Mouse (Mus musculus) stomach, embryonic 16.5 days (tissue): ENCODE results near the gene Traf1. TPM values are rescaled to one million over a fixed set of nuclear protein-coding genes. Genes with fewer than 3 reads are reported as not detected.
A peak's percentile ranks its signal among the peaks of the same experiment; 100 is the strongest.

Experiments
- ATAC-seq: fragments of 200-750 bp; cut with Nextera tagmentation; 2 replicates; pipeline ENCODE4 v1.8.0; 2017; ENCODE audit warnings: moderate number of reproducible peaks, moderate TSS enrichment; ENCODE audit not compliant: insufficient read depth, low FRiP score
- H3K27ac ChIP-seq: fragments of 300-500 bp; sonication (generic); 2 replicates; pipeline ENCODE4 v1.5.1; 2014; ENCODE audit warnings: low read length
- H3K27me3 ChIP-seq: fragments of 300-500 bp; sonication (generic); 2 replicates; pipeline ENCODE4 v1.6.1; 2014; ENCODE audit warnings: low read length, control low read depth, mixed read lengths; ENCODE audit not compliant: control insufficient read depth, insufficient read depth
- H3K36me3 ChIP-seq: fragments of 300-500 bp; sonication (generic); 2 replicates; pipeline ENCODE4 v1.6.1; 2014; ENCODE audit warnings: low read length; ENCODE audit not compliant: control insufficient read depth, insufficient read depth
- H3K4me1 ChIP-seq: fragments of 300-500 bp; sonication (generic); 2 replicates; pipeline ENCODE4 v1.6.1; 2014; ENCODE audit warnings: low read length, control low read depth, mixed read lengths; ENCODE audit not compliant: control insufficient read depth, insufficient read depth
- H3K4me2 ChIP-seq: fragments of 300-500 bp; sonication (generic); 2 replicates; pipeline ENCODE4 v1.6.1; 2014; ENCODE audit warnings: low read depth, low read length, mixed read lengths
- H3K4me3 ChIP-seq: fragments of 300-500 bp; sonication (generic); replicated peaks from 2 replicates; pipeline ENCODE4 v1.5.1; 2014; ENCODE audit warnings: mild to moderate bottlenecking, low read length
- H3K9ac ChIP-seq: fragments of 300-500 bp; sonication (generic); 2 replicates; pipeline ENCODE4 v1.6.1; 2014; ENCODE audit warnings: low read length
- H3K9me3 ChIP-seq: fragments of 300-500 bp; sonication (generic); replicated peaks from 2 replicates; pipeline ENCODE4 v1.6.1; 2016; ENCODE audit warnings: low read length, control low read depth; ENCODE audit not compliant: control insufficient read depth
- WGBS: fragments of 180-500 bp; shearing (Covaris S2); extraction: QIAGEN DNeasy Blood & Tissue Kit; methylation state at CpG from one replicate; pipeline ENCODE4 v1.1.7; 2014; 5-methylcytosine and 5-hydroxymethylcytosine counted together
- polyA plus RNA-seq: library from polyadenylated mRNA; unstranded; fragments of >200 nt; fragmentation: Nextera tagmentation; extraction: Ambion mirVana; gene quantifications from 2 replicates; pipeline ENCODE4 v1.2.1, GENCODE M21; 2015

The Traf1 gene
- polyA plus RNA-seq, 1 experiment from 2014 or later = 6.2 TPM

DNA sequence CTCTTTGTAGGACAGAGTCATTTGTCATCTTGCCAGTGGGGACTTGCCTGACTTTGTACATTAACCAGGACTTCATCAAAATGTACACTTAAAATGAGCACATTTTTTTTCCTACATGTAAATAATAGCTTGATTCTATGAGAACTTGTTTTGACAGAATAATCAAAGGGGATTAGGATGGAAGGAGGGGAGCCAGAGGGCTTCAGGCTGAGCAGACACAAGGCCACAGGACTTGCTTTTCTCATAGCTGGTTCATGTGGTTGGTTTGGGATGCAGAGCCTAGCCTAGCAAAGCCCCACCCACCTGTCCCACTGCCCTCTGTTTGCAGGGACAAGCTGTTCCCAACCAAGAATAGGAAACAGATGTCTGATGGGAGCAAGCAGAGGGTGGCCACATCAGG is 10.1 kb downstream of the Traf1 start:
- Histone ChIP-seq H3K27me3 (no peaks in the 10 kb centered on the region), H3K4me2 (no peak overlapping the region), H3K4me1 (peaks cover 12% of the 10 kb centered on the region), H3K9me3 (no peaks in the 10 kb centered on the region), H3K36me3 (no peaks in the 10 kb centered on the region), H3K9ac (no peak overlapping the region), H3K4me3 (no peak overlapping the region), H3K27ac (no peak overlapping the region)
- peak; percentile 78 for ATAC-seq

DNA sequence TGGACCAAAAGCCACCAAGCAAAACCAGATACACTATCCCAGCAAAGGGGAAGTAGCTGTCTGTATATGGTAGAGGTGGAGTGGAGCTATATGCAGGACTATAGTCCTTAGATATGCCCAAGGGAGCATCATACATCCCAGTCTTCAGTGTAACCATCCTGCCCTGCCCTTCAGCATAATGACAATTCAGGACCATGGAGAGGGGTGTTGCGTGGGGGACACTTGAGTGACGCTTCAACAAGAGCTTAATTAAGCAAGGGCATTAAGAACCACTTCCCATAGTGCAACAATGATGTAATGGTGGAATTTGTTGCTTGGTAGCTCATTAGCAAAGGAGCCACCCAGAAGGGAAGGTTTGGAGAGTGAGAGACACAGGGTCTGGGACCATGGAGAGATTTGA is 12.9 kb downstream of the Traf1 start:
- Histone ChIP-seq H3K36me3 (no peaks in the 10 kb centered on the region), H3K27ac (no peak overlapping the region), H3K4me2 (no peak overlapping the region), H3K4me1 (peaks cover 12% of the 10 kb centered on the region), H3K4me3 (no peak overlapping the region), H3K9ac (no peak overlapping the region), H3K27me3 (no peaks in the 10 kb centered on the region), H3K9me3 (no peaks in the 10 kb centered on the region)
- ATAC-seq = no peak
- 24% methylated on average over 2 of the region's 2 CpGs for WGBS

DNA sequence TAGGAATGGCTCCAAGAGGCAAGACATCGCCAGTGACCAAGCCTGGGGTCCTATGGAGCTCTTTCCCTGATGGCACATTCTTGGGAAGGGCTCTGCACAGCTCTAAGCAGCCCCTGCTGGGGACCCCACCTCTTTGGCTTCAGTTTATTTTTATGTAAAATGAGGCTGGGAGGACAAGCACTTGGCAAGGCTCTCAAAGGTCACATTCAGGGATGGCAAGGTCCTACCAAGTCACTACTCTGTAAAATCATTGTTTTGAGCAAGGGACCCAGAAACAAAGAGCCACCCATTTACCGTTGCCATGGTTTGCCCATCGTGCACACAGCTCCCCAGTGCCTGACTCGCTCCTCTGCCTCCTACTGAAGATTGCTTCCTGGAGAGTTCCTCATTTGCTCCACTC is 15.5 kb downstream of the Traf1 start:
- ATAC-seq = no peak
- WGBS = 66% methylated on average over 4 of the region's 4 CpGs

DNA sequence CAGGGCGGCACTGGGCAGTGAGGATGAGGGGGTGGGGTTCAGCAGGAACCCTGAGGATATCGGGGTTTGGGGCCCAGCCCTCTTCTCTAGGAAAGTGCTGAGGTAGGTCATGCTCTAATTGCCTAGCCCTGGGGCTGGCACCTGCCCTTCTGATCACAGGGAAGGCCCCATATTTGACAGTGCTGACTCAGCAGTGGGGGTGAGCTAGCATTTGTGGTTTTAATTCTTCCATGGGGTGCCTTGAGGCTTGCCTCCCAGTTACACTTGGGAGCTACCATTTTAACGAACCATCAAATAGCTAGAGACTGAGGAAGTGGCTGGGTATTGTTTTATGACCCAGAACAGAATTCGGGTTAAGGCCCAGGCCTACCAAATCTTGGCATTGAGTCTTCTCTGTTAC is 16.0 kb downstream of the Traf1 start:
- 83% methylated on average over 4 of the region's 4 CpGs for WGBS
- Histone ChIP-seq H3K27ac (no peak overlapping the region), H3K27me3 (no peaks in the 10 kb centered on the region), H3K4me1 (no peaks in the 10 kb centered on the region), H3K9ac (no peak overlapping the region), H3K36me3 (no peaks in the 10 kb centered on the region), H3K9me3 (no peaks in the 10 kb centered on the region), H3K4me2 (no peak overlapping the region), H3K4me3 (no peak overlapping the region)
- ATAC-seq = no peak

More for the DNA sequence above, 15.5 kb downstream of the Traf1 start:
- no peak overlapping the region for H3K9ac ChIP-seq
- no peaks in the 10 kb centered on the region for H3K36me3 ChIP-seq
- no peak overlapping the region for H3K4me2 ChIP-seq
- H3K9me3 ChIP-seq = no peaks in the 10 kb centered on the region
- H3K4me1 ChIP-seq = peaks cover 2% of the 10 kb centered on the region; the same call in 1 of the 2 replicates
- no peaks in the 10 kb centered on the region for H3K27me3 ChIP-seq
- no peak overlapping the region for H3K27ac ChIP-seq
- no peak overlapping the region for H3K4me3 ChIP-seq

DNA sequence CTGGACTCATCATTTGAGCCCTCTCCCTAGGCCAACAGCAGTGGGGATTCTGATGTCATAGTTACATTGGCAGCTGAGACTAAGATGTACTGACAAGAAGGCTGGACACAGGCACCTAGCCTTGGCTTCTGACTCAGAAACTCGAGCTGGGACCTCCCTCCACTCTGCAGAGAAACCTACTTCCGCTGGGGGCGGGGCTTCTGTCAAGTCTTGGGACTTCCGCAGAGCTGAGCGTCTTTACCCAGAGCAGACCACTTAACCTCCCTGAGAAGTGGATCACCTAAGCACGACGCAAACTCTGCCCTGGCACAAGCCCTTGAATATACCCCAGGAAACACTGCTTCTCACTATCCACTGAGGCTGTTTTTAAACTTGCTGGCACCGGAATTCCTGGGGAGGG is 16.8 kb downstream of the Traf1 start:
- H3K4me3 ChIP-seq = no peak overlapping the region
- ATAC-seq = no peak
- no peak overlapping the region for H3K4me2 ChIP-seq
- no peaks in the 10 kb centered on the region for H3K4me1 ChIP-seq
- no peaks in the 10 kb centered on the region for H3K27me3 ChIP-seq
- H3K9ac ChIP-seq = no peak overlapping the region
- 13% methylated on average over 8 of the region's 8 CpGs for WGBS
- H3K36me3 ChIP-seq = no peaks in the 10 kb centered on the region
- no peaks in the 10 kb centered on the region for H3K9me3 ChIP-seq
- H3K27ac ChIP-seq = no peak overlapping the region

DNA sequence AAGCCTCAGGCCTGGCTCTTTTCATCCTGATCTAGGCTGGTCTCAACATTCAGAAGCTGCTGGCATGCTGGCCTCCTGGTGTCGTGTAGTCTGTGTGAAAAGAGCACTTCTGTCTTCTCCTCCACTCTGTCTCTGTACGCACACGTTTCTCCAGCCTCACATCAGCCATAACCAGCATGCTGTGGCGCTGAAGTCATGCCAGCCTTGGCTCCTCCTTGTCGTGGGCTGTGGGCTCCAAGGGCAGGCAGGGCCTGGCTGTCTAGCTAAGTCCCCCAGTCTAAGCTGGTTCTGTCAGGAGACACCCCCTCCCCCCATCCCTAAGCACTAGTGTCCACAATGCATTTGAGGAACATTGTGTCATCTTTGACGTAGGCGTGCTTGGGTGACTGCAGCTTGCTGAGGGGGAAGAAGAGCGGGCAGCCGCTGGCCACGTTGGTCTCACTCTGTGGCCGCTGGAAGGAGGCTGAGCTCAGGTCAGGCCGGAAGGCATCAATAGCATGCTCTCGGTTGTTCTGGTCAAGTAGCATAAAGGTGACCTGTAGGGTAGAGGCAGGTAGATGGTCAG is 17.9 kb downstream of the Traf1 start:
- ATAC-seq = no peak
- Histone ChIP-seq H3K27me3 (no peaks in the 10 kb centered on the region), H3K27ac (no peak overlapping the region), H3K9ac (no peak overlapping the region), H3K4me2 (no peak overlapping the region), H3K4me3 (no peak overlapping the region), H3K4me1 (peaks cover 2% of the 10 kb centered on the region; the same call in 1 of the 2 replicates), H3K36me3 (no peaks in the 10 kb centered on the region), H3K9me3 (no peaks in the 10 kb centered on the region)
- WGBS = 74% methylated on average over 13 of the region's 13 CpGs

DNA sequence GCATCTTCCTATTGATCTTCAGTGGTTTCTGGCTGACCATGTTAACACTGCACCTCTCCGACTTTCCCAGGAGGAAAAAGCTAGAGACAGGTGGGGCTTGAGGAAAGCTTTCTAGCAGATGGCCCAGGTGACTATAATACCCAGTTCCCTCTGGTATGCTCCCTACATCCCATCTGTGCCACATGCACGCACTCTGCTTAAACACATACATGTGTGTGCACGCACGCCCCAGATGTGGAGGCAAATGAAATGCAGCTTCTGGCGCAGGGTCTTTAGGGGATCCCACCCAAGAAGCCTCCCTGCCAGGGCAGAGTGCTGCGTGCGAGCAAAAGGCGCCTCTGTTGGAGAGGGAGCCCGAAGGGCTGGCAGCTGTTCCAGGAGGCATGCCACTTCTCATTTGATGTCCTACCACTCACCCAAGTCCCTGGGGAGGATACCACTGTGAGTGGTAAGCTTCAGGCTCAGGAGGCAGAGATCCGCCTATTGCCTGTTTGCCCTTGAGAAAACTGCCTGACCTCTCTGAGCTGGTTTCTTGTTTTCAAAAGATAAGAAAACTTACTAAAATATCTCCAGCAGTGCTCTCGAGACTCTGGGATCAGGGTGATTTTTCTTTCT is 20.4 kb downstream of the Traf1 start:
- H3K36me3 ChIP-seq = no peaks in the 10 kb centered on the region
- H3K9me3 ChIP-seq = no peaks in the 10 kb centered on the region
- no peak overlapping the region for H3K9ac ChIP-seq
- WGBS = 77% methylated on average over 11 of the region's 11 CpGs
- no peak for ATAC-seq
- peaks cover 7% of the 10 kb centered on the region for H3K4me1 ChIP-seq
- H3K27me3 ChIP-seq = no peaks in the 10 kb centered on the region
- H3K4me2 ChIP-seq = no peak overlapping the region
- H3K27ac ChIP-seq = no peak overlapping the region
- H3K4me3 ChIP-seq = no peak overlapping the region

DNA sequence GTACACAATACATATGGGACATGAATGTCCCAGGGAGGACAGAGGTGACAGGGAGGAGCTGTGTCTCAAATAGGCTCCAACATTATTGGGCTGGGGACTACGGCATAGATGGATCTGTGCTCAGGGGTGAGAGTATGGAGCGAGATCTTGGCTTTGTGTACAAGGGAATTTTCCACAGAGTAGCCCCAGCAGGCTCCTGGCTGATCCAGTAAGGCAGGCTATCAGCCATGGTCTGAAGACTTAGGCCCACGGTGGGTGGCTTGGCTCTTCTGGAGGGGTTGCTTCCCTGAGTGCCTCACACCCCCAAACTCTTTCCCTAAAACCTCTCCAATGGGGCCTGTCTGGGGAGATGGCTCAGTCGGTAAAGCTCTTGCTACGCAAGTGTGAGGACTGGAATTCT is 21.3 kb downstream of the Traf1 start:
- ATAC-seq = no peak
- no peak overlapping the region for H3K9ac ChIP-seq

DNA sequence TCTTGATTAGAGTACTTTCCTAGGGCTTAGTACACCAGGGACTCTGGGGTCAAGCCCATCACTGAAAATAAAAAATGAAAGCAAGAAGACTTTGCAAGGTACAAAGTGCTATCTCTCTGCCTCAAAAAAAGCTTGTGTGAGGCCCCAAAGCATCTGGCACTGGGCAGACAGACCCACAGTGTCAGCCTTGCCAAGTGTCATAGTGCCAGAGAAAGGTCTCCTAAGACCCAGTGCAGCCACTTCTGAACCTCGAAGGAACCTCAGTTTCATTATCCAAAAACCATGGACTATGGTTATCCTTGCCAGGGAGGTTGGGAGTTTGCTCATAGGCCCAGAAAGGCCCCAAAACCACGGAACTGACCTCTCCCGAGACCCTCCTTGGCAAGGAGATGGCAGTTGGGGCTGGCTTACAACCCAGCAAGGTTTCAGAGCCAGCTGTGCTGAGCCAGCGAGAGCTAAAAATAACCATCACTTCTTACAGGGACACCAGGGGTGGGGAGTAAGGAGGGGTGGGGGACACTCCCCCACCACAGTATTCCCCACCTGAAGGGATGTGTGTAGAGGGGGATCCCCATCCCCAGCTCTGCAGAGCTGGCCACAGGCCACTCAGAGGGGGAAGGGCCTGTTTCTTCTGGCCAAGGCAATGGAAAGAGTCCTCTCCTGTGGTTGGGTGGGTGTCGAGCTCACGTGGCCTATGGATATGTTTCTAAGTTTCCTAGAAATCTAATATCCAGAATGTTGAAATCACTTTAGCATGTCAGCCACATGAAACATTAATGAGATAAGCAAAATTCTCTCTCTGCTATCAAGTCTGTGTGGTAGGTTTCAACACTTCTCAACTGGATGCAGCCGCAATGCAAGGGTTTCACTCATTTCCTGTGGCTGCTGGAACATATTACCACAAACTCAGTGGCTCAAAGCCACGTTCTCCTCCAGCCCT is 23.0 kb downstream of the Traf1 start:
- Histone ChIP-seq H3K4me3 (no peak overlapping the region), H3K27me3 (no peaks in the 10 kb centered on the region), H3K36me3 (no peaks in the 10 kb centered on the region), H3K9ac (no peak overlapping the region), H3K9me3 (no peaks in the 10 kb centered on the region), H3K4me2 (no peak overlapping the region), H3K27ac (no peak overlapping the region), H3K4me1 (peaks cover 7% of the 10 kb centered on the region)
- no peak for ATAC-seq
- WGBS = 62% methylated on average over 8 of the region's 8 CpGs

More for the DNA sequence above, 21.3 kb downstream of the Traf1 start:
- Histone ChIP-seq H3K4me2 (no peak overlapping the region), H3K27me3 (no peaks in the 10 kb centered on the region), H3K9me3 (no peaks in the 10 kb centered on the region), H3K4me1 (peaks cover 7% of the 10 kb centered on the region), H3K4me3 (no peak overlapping the region), H3K36me3 (no peaks in the 10 kb centered on the region), H3K27ac (no peak overlapping the region)
- 82% methylated on average over 5 of the region's 5 CpGs for WGBS
